Comparison of ENCODE assay signal across 12 mouse cellular contexts in genomic region chr5:123375793-123376452, GRCm38 (mm10). TPM values are rescaled to one million over a fixed set of nuclear protein-coding genes. Genes with fewer than 3 reads are reported as not detected.
DNase-seq lines count a peak whose midpoint lies in the region; ATAC-seq lines count a peak whose summit lies in the region.
"Had no signal": no experiment of that assay in that cellular context is flagged by ENCODE, and none has a peak within 500 bp of the region (broad histone marks: within the 10 kb centered on the region; RNA-seq: fewer than 3 reads in every experiment).

No protein-coding gene starts in this region.

- H3K9me3 ChIP-seq in heart, embryonic 13.5 days, result no peaks in the 10 kb centered on the region
- H3K9me3 ChIP-seq: embryonic facial prominence, embryonic 15.5 days; limb, embryonic 13.5 days; megakaryocyte, embryonic 14.5 days; neural tube, embryonic 12.5 days had no signal

- peak overlapping the region; percentile 8; the same call in 1 of the 2 replicates for H3K4me2 ChIP-seq in heart, embryonic 13.5 days
- H3K4me2 ChIP-seq: embryonic facial prominence, embryonic 15.5 days; limb, embryonic 13.5 days; neural tube, embryonic 12.5 days had no signal

- peak overlapping the region; percentile 72; the same call in 1 of the 2 replicates for H3K27ac ChIP-seq in heart, embryonic 13.5 days (replicated peaks)
- 0 out of 2 replicates have a peak overlapping the region, but pooled peaks have one; percentile 11 for H3K27ac ChIP-seq in brown adipose tissue, adult 24 weeks (replicated peaks; ENCODE audit: low read depth, low read length)
- H3K27ac ChIP-seq: embryonic facial prominence, embryonic 15.5 days; limb, embryonic 13.5 days; neural tube, embryonic 12.5 days had no signal

- H3K36me3 ChIP-seq in heart, embryonic 13.5 days, result peaks cover 40% of the 10 kb centered on the region

- WGBS in heart, embryonic 13.5 days, result 89% methylated on average over 6 of the region's 6 CpGs

- H3K4me3 ChIP-seq in heart, embryonic 13.5 days, result no peak overlapping the region
- no peak overlapping the region for H3K4me3 ChIP-seq in brown adipose tissue, adult 24 weeks (ENCODE audit: insufficient read depth, low read depth, low read length)
- H3K4me3 ChIP-seq: embryonic facial prominence, embryonic 15.5 days; limb, embryonic 13.5 days; megakaryocyte, embryonic 14.5 days; neural tube, embryonic 12.5 days had no signal

- H3K27me3 ChIP-seq in heart, embryonic 13.5 days (replicated peaks), result 0 out of 2 replicates have a peak, but pooled peaks cover under 1% of the 10 kb centered on the region
- H3K27me3 ChIP-seq: embryonic facial prominence, embryonic 15.5 days; limb, embryonic 13.5 days; megakaryocyte, embryonic 14.5 days; neural tube, embryonic 12.5 days had no signal

- peaks cover 37% of the 10 kb centered on the region for H3K4me1 ChIP-seq in heart, embryonic 13.5 days
- H3K4me1 ChIP-seq in brown adipose tissue, adult 24 weeks (ENCODE audit: control insufficient read depth, insufficient read depth, insufficient read length, low read length), result 0 out of 2 replicates have a peak, but pooled peaks cover 3% of the 10 kb centered on the region
- H3K4me1 ChIP-seq: neural tube, embryonic 12.5 days had no signal

- no peak for ATAC-seq in heart, embryonic 13.5 days (ENCODE audit: extremely low read depth, insufficient number of reproducible peaks, low FRiP score, low TSS enrichment)

- no peak overlapping the region for H3K9ac ChIP-seq in heart, embryonic 13.5 days
- H3K9ac ChIP-seq: embryonic facial prominence, embryonic 15.5 days; limb, embryonic 13.5 days; liver, postnatal 0 days; neural tube, embryonic 12.5 days had no signal

- intact Hi-C loops in heart, postnatal 14 days (cut with DNase I), result loop anchor here (2.0 to 5.0 kb wide), 2 partner anchors 61 to 121 kb away; no protein-coding TSS in a partner anchor

- no peak for DNase-seq in heart, postnatal 14 days
- DNase-seq in kidney, postnatal 36 days, result peak; percentile 34 to 57
- DNase-seq in kidney, adult 11 months, result no peak
- DNase-seq in ES-CJ7 (ENCODE audit: low read depth, low spot score), result peak; percentile 92
- no peak for DNase-seq in adipocyte (ENCODE audit: low spot score)

RNA-seq across cellular contexts. Expression of gene Mlxip, which starts 18.7 kb away (rescaled TPM):
- polyA plus RNA-seq in heart, embryonic 13.5 days (2015; fragmentation: Nextera tagmentation; extraction: Ambion mirVana), result 10.9 and 11.7 TPM in 2 replicates
- 10 to 100 TPM; 29.0 to 29.9 TPM for total RNA-seq in heart, postnatal 14 days (2021)
- polyA plus RNA-seq in brown adipose tissue, adult 24 weeks (2012; ENCODE audit: insufficient read depth, insufficient read length, missing spikeins), result 7.8 and 8.2 TPM in 2 replicates

RNA-seq across cellular contexts. Expression of gene Bcl7a, which starts 32.3 kb away (rescaled TPM):
- polyA plus RNA-seq in heart, embryonic 13.5 days (2015; fragmentation: Nextera tagmentation; extraction: Ambion mirVana), result 13.5 and 14.5 TPM in 2 replicates
- total RNA-seq in heart, postnatal 14 days (2021), result 1 to 10 TPM; 9.1 to 9.5 TPM
- polyA plus RNA-seq in brown adipose tissue, adult 24 weeks (2012; ENCODE audit: insufficient read depth, insufficient read length, missing spikeins), result 9.7 and 9.8 TPM in 2 replicates

Comparison
In these comparisons a context has a peak if more than half of its experiments do, and no peak if none do; other contexts are left out.
1. DNase-seq: peak in kidney, postnatal 36 days (2 of 2) and ES-CJ7 (single experiment); none in heart, postnatal 14 days (0 of 2), kidney, adult 11 months (single experiment) and adipocyte (single experiment).